Mouse (Mus musculus) lung, postnatal 0 days (tissue): ENCODE data around the gene Atp6v1g2.

Experiments used
- CTCF ChIP-seq: IDR thresholded peaks from 2 replicates; pipeline ENCODE4 v1.5.1; 2016; ENCODE audit warnings: antibody characterized with exemption, mild to moderate bottlenecking
- EP300 ChIP-seq: IDR thresholded peaks from 2 replicates; pipeline ENCODE4 v1.6.1; 2016; ENCODE audit warnings: antibody characterized with exemption, mild to moderate bottlenecking, control low read depth

- no peak for TF ChIP-seq EP300
- no peak for TF ChIP-seq CTCF
Observed at GRCm38 (mm10) chr17:35276304-35276864, 42.9 kb downstream of the Atp6v1g2 start.
